Mouse (Mus musculus) embryo, embryonic 11 days (tissue): Measurements from ENCODE around the gene Fam71a.
A peak's percentile ranks its signal among the peaks of the same experiment; 100 is the strongest.

Experiments used
- DNase-seq: peaks from one replicate; pipeline ENCODE4 v3.0.0-alpha.2; 2015

Gene Fam71a

GRCm38 (mm10) chr1:191164717-191165116 lies at the start of gene Fam71a:
Fam71a (minus strand) TSS chr1:191164817.
- no peak for DNase-seq

- DNase-seq, result no peak
These were observed 46.5 kb upstream of the Fam71a start for GRCm38 (mm10) chr1:191211096-191211495.

- no peak for DNase-seq
These were observed 41.2 kb upstream of the Fam71a start for GRCm38 (mm10) chr1:191205791-191206190.

- DNase-seq, result no peak
These were observed 40.3 kb upstream of the Fam71a start for GRCm38 (mm10) chr1:191204876-191205275.

- DNase-seq, result no peak
These were observed 38.9 kb upstream of the Fam71a start for GRCm38 (mm10) chr1:191203496-191203895.

DNA sequence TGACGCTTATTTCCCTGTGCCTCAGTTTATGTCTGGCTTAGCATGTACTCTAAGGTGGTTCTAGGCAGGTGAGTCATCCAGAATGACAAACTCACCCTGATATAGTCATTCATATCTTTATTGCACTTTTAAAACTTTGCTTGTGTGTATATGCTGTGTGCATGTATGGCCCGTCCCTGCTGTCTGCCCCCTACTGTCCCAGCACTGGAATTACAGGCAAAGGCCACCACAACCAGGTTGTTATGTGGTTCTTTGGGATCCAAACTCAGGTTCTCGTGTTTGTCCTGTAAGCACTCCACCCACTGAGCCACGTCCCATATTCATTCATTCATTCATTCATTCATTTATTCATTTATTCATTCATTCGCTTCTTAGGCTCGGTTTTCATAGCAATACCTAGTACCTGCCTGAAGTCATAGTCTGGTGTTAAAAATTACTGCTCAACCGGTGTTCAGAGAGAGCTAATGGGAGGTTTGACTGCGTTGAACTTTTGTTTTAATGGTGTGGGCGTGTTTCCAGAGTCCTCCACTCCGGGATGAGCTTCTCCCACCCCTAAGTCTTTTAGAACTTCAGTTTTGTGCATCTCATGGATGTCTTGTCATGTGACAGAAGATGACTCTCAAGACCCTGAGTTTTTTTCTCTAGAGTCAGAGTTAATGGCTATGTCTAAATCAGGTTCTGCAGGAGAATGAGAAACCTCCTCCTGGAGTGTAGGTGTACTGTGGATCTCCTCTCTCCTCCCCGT lies 37.8 kb upstream of the Fam71a start:
- DNase-seq, result no peak

- DNase-seq, result no peak
These were observed 36.4 kb upstream of the Fam71a start for GRCm38 (mm10) chr1:191200816-191201602.

DNA sequence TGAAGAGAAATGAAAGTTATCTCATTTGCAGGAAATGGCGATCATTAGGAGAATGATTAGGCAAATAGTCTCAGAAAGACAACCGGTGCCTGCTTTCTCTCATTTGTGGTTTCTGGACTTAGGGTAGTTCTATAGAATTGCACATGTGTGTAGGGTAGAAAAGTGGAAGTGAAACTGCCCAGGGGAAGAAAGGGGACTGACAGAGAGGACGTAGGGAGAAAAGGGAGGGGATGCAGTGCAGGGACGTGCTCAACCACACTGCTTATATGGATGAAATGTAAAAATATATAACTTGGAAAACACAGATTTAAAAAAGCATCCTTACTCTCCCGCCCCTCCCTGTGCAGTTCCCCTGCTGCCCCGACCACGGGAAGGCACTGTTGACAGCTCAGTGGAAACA lies 33.3 kb upstream of the Fam71a start:
- no peak for DNase-seq

- DNase-seq, result no peak
These were observed 31.4 kb upstream of the Fam71a start for GRCm38 (mm10) chr1:191196016-191196415.

DNA sequence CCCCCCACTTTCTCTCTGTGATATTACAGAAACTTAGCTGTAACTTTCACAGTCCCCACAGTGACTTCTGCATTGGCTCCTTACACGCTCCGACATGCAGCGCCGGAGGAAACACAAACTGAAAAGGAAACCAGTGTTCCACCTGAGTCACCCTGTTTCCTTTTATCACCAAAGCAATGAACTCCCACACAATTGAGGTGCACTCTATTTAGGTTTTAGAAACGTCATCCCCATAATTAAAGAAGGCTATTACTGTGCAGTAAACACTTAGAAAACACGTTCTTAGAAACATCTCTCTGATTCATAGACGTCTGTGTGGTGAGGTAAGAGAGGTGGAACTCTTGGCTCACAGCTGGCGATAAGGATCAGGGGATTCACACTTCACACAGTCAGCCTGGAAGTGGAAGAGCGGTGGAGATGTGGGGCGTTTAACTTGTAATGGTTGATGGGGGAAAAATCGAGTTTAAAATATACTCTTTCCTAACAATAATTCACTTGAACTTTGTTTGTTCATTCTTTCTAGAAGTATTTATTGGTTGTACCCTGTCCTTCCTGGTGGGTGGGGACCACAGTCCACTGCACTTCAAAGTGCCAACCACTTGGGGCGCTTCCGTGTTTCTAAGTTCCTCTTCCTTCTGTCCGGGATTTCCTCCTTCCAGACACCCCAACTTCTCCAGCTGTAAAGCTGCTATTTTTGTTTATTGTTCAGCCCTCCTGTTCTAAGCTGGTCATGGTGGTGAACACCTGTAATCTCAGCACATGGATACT lies 29.2 kb upstream of the Fam71a start:
- DNase-seq, result peak; percentile 44

DNA sequence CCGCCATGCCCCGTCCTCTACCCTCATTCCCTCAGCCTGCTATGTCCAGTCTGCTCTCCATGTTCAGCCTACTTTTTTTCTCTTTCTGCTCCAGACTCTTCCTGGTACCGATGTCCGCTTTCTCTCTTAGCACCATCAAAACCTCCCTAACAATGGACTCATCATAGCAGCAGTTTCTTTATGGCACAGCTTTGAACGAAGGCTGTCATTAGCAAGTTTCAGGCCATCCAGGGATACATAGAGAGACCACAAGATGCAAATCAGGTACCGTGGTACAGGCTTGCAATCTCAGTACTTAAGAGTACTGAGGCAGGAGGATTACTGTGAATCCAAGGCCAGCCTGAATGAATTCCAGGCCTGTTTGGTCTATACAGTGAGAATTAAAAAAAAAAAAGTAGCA lies 28.1 kb upstream of the Fam71a start:
- no peak for DNase-seq

DNA sequence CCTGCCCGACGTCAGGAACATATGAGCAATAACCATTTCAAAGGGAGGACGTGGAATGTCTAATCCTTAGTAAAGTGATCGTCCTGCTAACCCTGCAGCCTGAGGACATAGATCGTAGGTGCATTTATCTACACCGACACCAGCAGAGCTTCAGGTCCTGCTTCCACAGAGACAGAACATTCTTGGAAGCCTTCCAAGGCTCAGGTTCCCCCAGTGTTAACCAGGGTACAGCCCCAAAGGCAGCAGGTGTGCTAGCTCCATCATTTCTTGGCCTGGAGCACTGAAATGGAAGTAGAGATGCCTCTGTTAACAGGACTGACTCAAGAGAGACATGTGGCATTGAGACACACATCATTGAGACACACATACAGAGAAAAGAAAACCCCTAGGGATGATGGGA lies 27.6 kb upstream of the Fam71a start:
- DNase-seq, result no peak

DNA sequence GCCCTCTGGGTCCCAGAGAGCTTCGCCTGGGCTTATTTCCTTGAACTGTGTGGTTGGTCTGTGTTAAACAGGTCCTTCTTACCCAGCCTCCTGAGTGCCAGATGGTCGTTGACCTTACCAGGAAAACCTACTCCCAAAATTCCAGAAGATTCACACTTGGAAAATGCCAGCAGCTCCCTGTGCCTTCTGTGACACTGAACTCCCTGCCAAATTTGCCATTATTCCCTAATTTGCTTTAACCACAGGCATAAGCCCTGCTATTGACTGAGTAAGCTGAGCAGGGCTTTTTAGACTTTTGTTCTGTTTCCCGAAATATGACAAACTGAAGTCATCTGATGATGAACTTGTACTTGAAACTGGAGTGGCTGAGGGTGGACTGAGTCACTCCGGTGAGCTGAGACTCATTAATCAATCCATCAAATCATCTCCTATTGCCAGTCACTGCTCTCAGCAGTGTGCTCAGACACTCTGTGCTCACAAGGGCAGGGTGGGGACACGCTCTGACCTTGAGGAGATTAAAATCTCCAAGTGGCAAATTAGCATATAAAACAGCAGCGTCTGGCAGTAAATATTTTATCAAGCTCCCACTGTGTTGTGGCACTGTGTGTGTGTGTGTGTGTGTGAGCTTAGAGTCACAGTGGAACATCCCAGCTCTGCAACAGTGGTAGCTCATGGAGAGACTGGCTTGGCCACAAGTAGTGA lies 25.2 kb upstream of the Fam71a start:
- DNase-seq, result no peak

- DNase-seq, result peak; percentile 40
These were observed 21.8 kb upstream of the Fam71a start for GRCm38 (mm10) chr1:191186386-191186770.

GRCm38 (mm10) chr1:191185761-191186385 lies 21.3 kb upstream of the Fam71a start:
- DNase-seq, result peak; percentile 66

GRCm38 (mm10) chr1:191184841-191185251 lies 20.2 kb upstream of the Fam71a start:
- DNase-seq, result peak; percentile 49

DNA sequence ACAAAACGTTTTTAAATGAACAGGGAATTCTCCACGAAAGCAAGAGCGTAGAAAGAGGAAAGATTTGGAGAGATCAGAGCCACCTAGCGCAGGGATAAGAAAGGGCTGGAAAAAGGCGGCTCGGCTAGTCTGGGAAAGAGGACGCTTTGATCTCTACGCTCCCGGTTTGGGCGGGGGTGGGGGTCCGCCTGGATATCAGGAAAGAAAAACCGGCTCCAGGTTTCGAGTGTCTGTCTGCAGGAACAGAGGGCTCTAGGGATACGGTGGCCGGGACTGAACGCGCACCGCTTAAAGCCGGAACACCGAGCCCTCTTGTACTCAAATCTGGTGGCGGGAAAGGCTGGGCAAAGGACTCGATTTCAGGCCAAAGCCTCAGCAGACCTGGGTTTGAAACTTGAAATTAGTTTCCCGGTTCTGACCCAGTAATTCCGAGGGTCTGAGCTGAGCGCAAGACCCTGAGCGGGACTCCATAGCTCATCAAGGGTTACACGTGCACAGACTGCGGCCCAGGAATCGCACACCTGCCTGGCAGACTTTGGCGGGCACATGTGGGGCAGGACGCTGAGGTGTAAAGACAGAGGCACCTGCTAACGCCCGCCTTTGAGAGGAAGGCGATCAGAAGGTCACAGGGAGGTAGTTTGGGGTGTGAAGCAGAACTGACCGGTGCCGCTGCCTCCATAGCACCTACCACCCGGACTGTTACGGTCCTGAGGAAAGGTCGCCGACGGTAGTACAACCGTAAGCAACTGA lies 19.6 kb upstream of the Fam71a start:
- DNase-seq, result peak; percentile 64

- peak; percentile 89 for DNase-seq
These were observed 18.8 kb upstream of the Fam71a start for GRCm38 (mm10) chr1:191183163-191184065.

- DNase-seq, result peak; percentile 86
These were observed 18.0 kb upstream of the Fam71a start for GRCm38 (mm10) chr1:191182431-191183162.
